Mouse (Mus musculus) MEL (cell line): ENCODE results near the gene Pla2g6. TPM values are rescaled to one million over a fixed set of nuclear protein-coding genes. Genes with fewer than 3 reads are reported as not detected.

Source experiments
- DNase-seq: peaks from one replicate; pipeline ENCODE4 v3.0.0; 2011; ENCODE audit warnings: low read depth, low spot score
- H3K27ac ChIP-seq: 2 replicates; pipeline ENCODE4 v1.5.1; 2012; ENCODE audit warnings: low read depth, mild to moderate bottlenecking, control low read depth, low read length, moderate library complexity; ENCODE audit not compliant: control insufficient read depth
- H3K27me3 ChIP-seq, 2 experiments: fragments of 150-350 bp in 1 of 2; sonication (generic) in 1 of 2; 2 replicates each; pipeline ENCODE4 v1.6.1; 2012; ENCODE audit warnings: low read length in 2 of 2, mild to moderate bottlenecking in 2 of 2, improper control_type of control experiment in 1 of 2, moderate library complexity in 1 of 2; ENCODE audit not compliant: insufficient read depth in 2 of 2, control insufficient read depth in 1 of 2
- H3K36me3 ChIP-seq, 2 experiments: 2 replicates each; pipeline ENCODE4 v1.6.1; 2012 to 2014; ENCODE audit warnings: low read length in 2 of 2, improper control_type of control experiment in 1 of 2, inconsistent platforms in 1 of 2, mild to moderate bottlenecking in 1 of 2; ENCODE audit not compliant: insufficient read depth in 2 of 2, control insufficient read depth in 1 of 2
- H3K4me1 ChIP-seq, 2 experiments: fragments of 150-350 bp in 1 of 2; sonication (generic) in 1 of 2; 2 replicates each; pipeline ENCODE4 v1.6.1; 2012; ENCODE audit warnings: low read length in 2 of 2, improper control_type of control experiment in 1 of 2, mild to moderate bottlenecking in 1 of 2; ENCODE audit not compliant: insufficient read depth in 2 of 2, control insufficient read depth in 1 of 2
- H3K4me3 ChIP-seq, 2 experiments: fragments of 150-350 bp in 1 of 2; sonication (generic) in 1 of 2; 2 replicates each; pipeline ENCODE4 v1.5.1; 2012; ENCODE audit warnings: low read depth in 2 of 2, low read length in 2 of 2, mild to moderate bottlenecking in 2 of 2, moderate library complexity in 2 of 2, control low read depth in 1 of 2, improper control_type of control experiment in 1 of 2; ENCODE audit not compliant: control insufficient read depth in 1 of 2, insufficient read depth in 1 of 2
- H3K79me2 ChIP-seq: 2 replicates; pipeline ENCODE4 v1.6.1; 2012; ENCODE audit warnings: mild to moderate bottlenecking, low read length, moderate library complexity; ENCODE audit not compliant: control insufficient read depth, poor library complexity, insufficient read depth
- H3K9ac ChIP-seq: 2 replicates; pipeline ENCODE4 v1.6.1; 2012; ENCODE audit warnings: low read depth, mild to moderate bottlenecking, control low read depth, low read length, moderate library complexity; ENCODE audit not compliant: control insufficient read depth, poor library complexity, severe bottlenecking
- H3K9me3 ChIP-seq: fragments of 150-350 bp; sonication (generic); replicated peaks from 2 replicates; pipeline ENCODE4 v1.6.1; 2012; ENCODE audit warnings: mild to moderate bottlenecking, low read length, improper control_type of control experiment, moderate library complexity; ENCODE audit not compliant: insufficient read depth
- BHLHE40 ChIP-seq: IDR thresholded peaks from 2 replicates; pipeline ENCODE4 v1.6.1; 2012; ENCODE audit warnings: low read depth, mild to moderate bottlenecking, inconsistent platforms, low read length, improper control_type of control experiment, borderline replicate concordance
- CTCF ChIP-seq, 3 experiments: IDR thresholded peaks in 2 of 3; conservative IDR thresholded peaks in 1 of 3; 2 replicates each; pipeline ENCODE4 v1.5.1; 2011 to 2012; ENCODE audit warnings: low read length in 3 of 3, low read depth in 2 of 3, mild to moderate bottlenecking in 2 of 3, improper control_type of control experiment in 1 of 3, inconsistent platforms in 1 of 3, mixed read lengths in 1 of 3, moderate library complexity in 1 of 3; ENCODE audit not compliant: control insufficient read depth in 1 of 3, insufficient read depth in 1 of 3, poor library complexity in 1 of 3, severe bottlenecking in 1 of 3
- EP300 ChIP-seq, 2 experiments: IDR thresholded peaks; 2 replicates each; pipeline ENCODE4 v1.6.1; 2011; ENCODE audit warnings: improper control_type of control experiment in 2 of 2, low read length in 2 of 2, low read depth in 1 of 2, mild to moderate bottlenecking in 1 of 2
- ETS1 ChIP-seq: IDR thresholded peaks from 2 replicates; pipeline ENCODE4 v1.6.1; 2012; ENCODE audit warnings: low read depth, mild to moderate bottlenecking, inconsistent platforms, low read length, improper control_type of control experiment, moderate library complexity
- MYC ChIP-seq: IDR thresholded peaks from 2 replicates; pipeline ENCODE4 v1.6.1; 2011; ENCODE audit warnings: low read depth, mild to moderate bottlenecking, low read length, improper control_type of control experiment, moderate library complexity
- POLR2A ChIP-seq, 2 experiments: IDR thresholded peaks; 2 replicates each; pipeline ENCODE4 v1.6.1; 2011 to 2012; ENCODE audit warnings: low read length in 2 of 2, mild to moderate bottlenecking in 2 of 2, control low read depth in 1 of 2, improper control_type of control experiment in 1 of 2, low read depth in 1 of 2, moderate library complexity in 1 of 2; ENCODE audit not compliant: control insufficient read depth in 1 of 2, insufficient read depth in 1 of 2, poor library complexity in 1 of 2
- RAD21 ChIP-seq: IDR thresholded peaks from 2 replicates; pipeline ENCODE4 v1.6.1; 2011; ENCODE audit warnings: mild to moderate bottlenecking, low read depth, low read length, improper control_type of control experiment
- SMC3 ChIP-seq: IDR thresholded peaks from 2 replicates; pipeline ENCODE4 v1.6.1; 2011; ENCODE audit warnings: low read depth, low read length, improper control_type of control experiment
- TBP ChIP-seq: IDR thresholded peaks from 2 replicates; pipeline ENCODE4 v1.8.0; 2011; ENCODE audit warnings: low read depth, low read length, improper control_type of control experiment
- USF1 ChIP-seq: IDR thresholded peaks from 2 replicates; pipeline ENCODE4 v1.6.1; 2014; ENCODE audit warnings: low read depth, mild to moderate bottlenecking, inconsistent platforms, low read length, improper control_type of control experiment, moderate library complexity
- ZKSCAN1 ChIP-seq: IDR thresholded peaks from 2 replicates; pipeline ENCODE4 v1.6.1; 2012; ENCODE audit warnings: low read depth, mild to moderate bottlenecking, inconsistent platforms, low read length, improper control_type of control experiment, moderate library complexity
- ZNF384 ChIP-seq: IDR thresholded peaks from 2 replicates; pipeline ENCODE4 v1.6.1; 2012; ENCODE audit warnings: low read depth, mild to moderate bottlenecking, inconsistent platforms, low read length, improper control_type of control experiment
- polyA plus RNA-seq, 2 experiments: library from polyadenylated mRNA; stranded (reverse) in 1 of 2; unstranded in 1 of 2; fragments of >175 nt in 1 of 2; fragments of >200 nt in 1 of 2; gene quantifications; 2 replicates each; pipeline versions ENCODE4 v1.2.1 to v1.2.4; 2012; ENCODE audit warnings: low replicate concordance in 2 of 2, low read depth in 1 of 2; ENCODE audit not compliant: insufficient read length in 2 of 2, insufficient read depth in 1 of 2, missing spikeins in 1 of 2
- total RNA-seq: library from RNA; depleted of rRNA; stranded (reverse); fragments of 300-350 nt; gene quantifications from 2 replicates; pipeline ENCODE4 v1.2.3, GENCODE M21; 2012

Gene Pla2g6
- total and polyA plus RNA-seq, 3 experiments: 11.8 to 24.7 TPM; not detected in 1

DNA sequence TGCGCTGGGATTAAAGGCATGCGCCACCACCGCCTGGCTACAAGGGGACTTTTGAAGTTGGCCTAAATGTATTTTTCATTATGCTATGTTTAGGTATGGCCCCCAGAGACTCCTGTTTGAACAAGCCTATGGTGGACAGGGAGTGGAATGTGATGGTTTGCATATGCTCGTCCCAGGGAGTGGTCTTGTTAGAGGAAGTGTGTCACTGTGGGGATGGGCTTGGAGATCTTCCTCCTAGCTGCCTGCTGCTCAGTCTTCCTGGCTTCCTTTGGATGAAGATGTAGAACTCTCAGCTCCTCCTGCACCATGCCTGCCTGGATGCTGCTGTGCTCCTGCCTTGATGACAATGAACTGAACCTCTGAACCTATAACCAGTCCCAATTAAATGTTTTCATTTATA lies 2.3 kb upstream of the Pla2g6 start:
- no peak overlapping the region for H3K27ac ChIP-seq

DNA sequence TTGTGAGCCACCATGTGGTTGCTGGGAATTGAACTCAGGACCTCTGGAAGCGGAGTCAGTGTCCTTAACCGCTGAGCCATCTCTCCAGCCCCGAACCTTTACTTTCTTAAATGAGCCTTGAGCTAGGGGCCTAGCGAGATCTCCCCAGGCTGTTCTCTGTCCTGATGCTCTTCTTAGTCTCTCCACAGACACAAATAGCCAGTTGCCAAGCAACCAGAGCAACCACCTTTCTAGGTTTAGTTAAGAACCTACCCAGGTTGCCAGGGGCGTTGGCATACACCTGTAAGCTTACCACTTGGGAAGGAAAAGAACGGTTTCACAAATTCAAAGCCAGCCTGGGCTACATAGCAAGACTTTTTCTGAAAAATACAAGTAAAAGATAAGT lies 1.8 kb upstream of the Pla2g6 start:
- peaks cover 2 to 30% of the 10 kb centered on the region in 2 experiments for H3K4me1 ChIP-seq

More for the DNA sequence above, 2.3 kb upstream of the Pla2g6 start:
- TF ChIP-seq ETS1 (no peak), EP300 (IDR thresholded peaks at IDR 0.05; ENCODE audit: low read depth in 1 of 2, low read length in 2 of 2) (no peak), POLR2A (IDR thresholded peaks at IDR 0.05; ENCODE audit: control insufficient read depth in 1 of 2, insufficient read depth in 1 of 2, low read depth in 1 of 2, low read length in 2 of 2, poor library complexity in 1 of 2) (0 out of 4 replicates have a peak, but pooled peaks of 1 of the 2 experiments have one; percentile 37), USF1 (no peak), MYC (no peak)
- TF ChIP-seq, all 39 proteins: peak for 1
- no peaks in the 10 kb centered on the region for H3K9me3 ChIP-seq
- H3K4me3 ChIP-seq: no peak overlapping the region
- H3K27me3 ChIP-seq: no peaks in the 10 kb centered on the region
- peaks cover 2 to 30% of the 10 kb centered on the region in 2 experiments for H3K4me1 ChIP-seq
- H3K36me3 ChIP-seq: peaks cover 0 to 18% of the 10 kb centered on the region in 2 experiments; a peak in 2 of 4 replicates
- DNase-seq: peak; percentile 55
- H3K79me2 ChIP-seq: peaks cover 19% of the 10 kb centered on the region
- no peak overlapping the region for H3K9ac ChIP-seq

DNA sequence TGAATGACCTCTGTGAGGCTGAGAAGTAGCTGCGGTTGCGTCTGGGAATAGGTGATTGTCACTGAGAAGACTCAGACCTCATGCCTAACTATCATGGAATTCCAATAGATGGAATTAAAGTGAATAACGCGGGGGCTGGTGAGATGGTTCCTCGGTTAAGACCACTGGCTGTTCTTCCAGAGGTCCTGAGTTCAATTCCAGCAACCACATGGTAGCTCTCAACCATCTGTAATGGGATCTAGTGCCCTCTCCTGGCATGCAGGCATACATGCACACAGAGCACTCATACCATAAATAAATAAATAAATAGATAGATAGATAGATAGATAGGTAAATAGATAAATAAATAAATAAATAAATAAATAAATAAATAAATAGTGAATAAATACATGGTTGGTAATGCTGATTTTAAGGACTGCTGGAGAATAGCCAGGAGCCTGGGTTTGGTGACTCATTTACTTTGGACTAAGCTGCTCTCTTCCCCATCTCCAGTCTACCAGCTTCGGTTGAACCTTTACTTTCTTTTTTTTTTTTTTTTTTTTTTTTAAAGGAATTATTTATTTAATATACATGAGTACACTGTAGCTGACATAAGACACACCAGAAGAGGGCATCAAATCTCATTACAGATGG lies 1.3 kb upstream of the Pla2g6 start:
- H3K27ac ChIP-seq: no peak overlapping the region
- H3K4me1 ChIP-seq: peaks cover 2 to 30% of the 10 kb centered on the region in 2 experiments
- no peak overlapping the region for H3K9ac ChIP-seq
- H3K9me3 ChIP-seq: no peaks in the 10 kb centered on the region
- H3K36me3 ChIP-seq: peaks cover 0 to 18% of the 10 kb centered on the region in 2 experiments; a peak in 2 of 4 replicates
- no peak overlapping the region for H3K4me3 ChIP-seq
- peaks cover 27% of the 10 kb centered on the region for H3K79me2 ChIP-seq
- TF ChIP-seq RAD21 (peak; percentile 16), ZNF384 (peak; percentile 26; the same call in 1 of the 2 replicates), SMC3 (peak; percentile 27; the same call in 1 of the 2 replicates), BHLHE40 (no peak), ZKSCAN1 (no peak), ETS1 (0 out of 2 replicates have a peak, but pooled peaks have one; percentile 19), CTCF (IDR thresholded peaks at IDR 0.05 in 2 of 3, conservative IDR thresholded peaks at IDR 0.05 in 1 of 3; ENCODE audit: control insufficient read depth in 1 of 3, insufficient read depth in 1 of 3, low read depth in 2 of 3, low read length in 3 of 3, poor library complexity in 1 of 3, severe bottlenecking in 1 of 3) (peak in 2 of 3 experiments; percentile 30 to 34)
- TF ChIP-seq, all 39 proteins: peak for 5
- no peaks in the 10 kb centered on the region for H3K27me3 ChIP-seq
- peak; percentile 57 for DNase-seq

More for the DNA sequence above, 1.8 kb upstream of the Pla2g6 start:
- Histone ChIP-seq H3K9me3 (no peaks in the 10 kb centered on the region), H3K4me3 (no peak overlapping the region), H3K9ac (no peak overlapping the region), H3K27ac (no peak overlapping the region), H3K36me3 (peaks cover 0 to 18% of the 10 kb centered on the region in 2 experiments; a peak in 2 of 4 replicates), H3K79me2 (peaks cover 23% of the 10 kb centered on the region), H3K27me3 (no peaks in the 10 kb centered on the region)
- TF ChIP-seq TBP: peak; percentile 71
- TF ChIP-seq ZNF384: no peak
- peak; percentile 40 for DNase-seq
